8 mouse cellular contexts compared by ENCODE assay signal in the genomic region with DNA sequence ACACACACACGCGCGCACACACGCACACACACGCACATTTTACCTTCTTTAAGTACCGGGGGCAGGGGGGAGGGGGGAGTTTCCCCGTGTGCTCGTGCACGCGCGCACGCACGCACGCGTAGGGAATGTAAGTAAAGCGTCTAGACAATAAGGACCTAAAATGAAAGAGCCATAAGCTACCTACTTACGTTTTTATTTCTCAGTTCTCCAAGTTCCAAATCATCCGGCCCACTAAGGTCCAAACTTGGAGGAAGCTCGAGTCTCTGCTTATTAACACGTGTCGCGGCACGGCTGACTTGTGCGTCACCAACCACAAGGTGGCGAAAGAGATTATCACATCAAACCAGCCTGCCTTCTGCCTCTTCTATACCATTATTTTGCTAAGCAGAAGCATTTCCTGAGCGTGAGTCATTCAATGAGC. TPM values are rescaled to one million over a fixed set of nuclear protein-coding genes. Genes with fewer than 3 reads are reported as not detected.
DNase-seq lines count a peak whose midpoint lies in the region; ATAC-seq and TF ChIP-seq lines count a peak whose summit lies in the region.

No protein-coding gene starts in this region.

- ATAC-seq in heart, embryonic 13.5 days (ENCODE audit: extremely low read depth, insufficient number of reproducible peaks, low FRiP score, low TSS enrichment): no peak
- ATAC-seq in kidney, postnatal 0 days (replicated peaks; ENCODE audit: low FRiP score, low read depth): peak; percentile 51; the same call in 1 of the 2 replicates
- peak; percentile 71; the same call in 1 of the 2 replicates for ATAC-seq in liver, embryonic 11.5 days (replicated peaks; ENCODE audit: low FRiP score)
- ATAC-seq in stomach, embryonic 14.5 days (ENCODE audit: insufficient number of reproducible peaks, insufficient read depth, low FRiP score, low read depth): peak; percentile 65; the same call in 1 of the 2 replicates

- TF ChIP-seq CTCF in embryonic fibroblast, embryonic 13.5 days (IDR thresholded peaks at IDR 0.05; ENCODE audit: borderline replicate concordance, insufficient read depth, low read length): peak; percentile 80
- TF ChIP-seq CTCF in kidney, postnatal 0 days (IDR thresholded peaks at IDR 0.05; ENCODE audit: low read depth): peak; percentile 76

- no peak overlapping the region for H3ac ChIP-seq in myocyte (ENCODE audit: control insufficient read depth, insufficient read length)

- H3K79me2 ChIP-seq in myocyte (ENCODE audit: control insufficient read depth, insufficient read depth): no peaks in the 10 kb centered on the region

- H3K9me3 ChIP-seq in heart, embryonic 13.5 days: no peaks in the 10 kb centered on the region
- no peaks in the 10 kb centered on the region for H3K9me3 ChIP-seq in kidney, postnatal 0 days (replicated peaks; ENCODE audit: low read length)
- no peaks in the 10 kb centered on the region for H3K9me3 ChIP-seq in liver, embryonic 11.5 days (ENCODE audit: control insufficient read depth, low read length)
- H3K9me3 ChIP-seq in stomach, embryonic 14.5 days (ENCODE audit: control insufficient read depth, low read depth, low read length): no peaks in the 10 kb centered on the region

- H3K36me3 ChIP-seq in heart, embryonic 13.5 days: no peaks in the 10 kb centered on the region
- H3K36me3 ChIP-seq in kidney, postnatal 0 days (ENCODE audit: insufficient read depth, low read length): no peaks in the 10 kb centered on the region
- no peaks in the 10 kb centered on the region for H3K36me3 ChIP-seq in liver, embryonic 11.5 days (ENCODE audit: control insufficient read depth, insufficient read depth, low read length)
- no peaks in the 10 kb centered on the region for H3K36me3 ChIP-seq in myocyte (ENCODE audit: control insufficient read depth, insufficient read depth)
- H3K36me3 ChIP-seq in stomach, embryonic 14.5 days (ENCODE audit: control insufficient read depth, insufficient read depth, low read length): no peaks in the 10 kb centered on the region

- H3K4me3 ChIP-seq in embryonic fibroblast, embryonic 13.5 days (ENCODE audit: insufficient read depth, low read length): peak overlapping the region; percentile 57
- peak overlapping the region; percentile 60 for H3K4me3 ChIP-seq in heart, embryonic 13.5 days
- H3K4me3 ChIP-seq in kidney, postnatal 0 days (replicated peaks; ENCODE audit: low read depth, low read length): peak overlapping the region; percentile 48
- peak overlapping the region; percentile 58 for H3K4me3 ChIP-seq in liver, embryonic 11.5 days (ENCODE audit: low read depth, low read length)
- peak overlapping the region; percentile 18 for H3K4me3 ChIP-seq in myocyte
- H3K4me3 ChIP-seq in stomach, embryonic 14.5 days (ENCODE audit: low read depth, low read length): peak overlapping the region; percentile 40

- peak overlapping the region; percentile 80 for H3K9ac ChIP-seq in heart, embryonic 13.5 days
- peak overlapping the region; percentile 51; the same call in 1 of the 2 replicates for H3K9ac ChIP-seq in kidney, postnatal 0 days (ENCODE audit: low read depth, low read length)
- H3K9ac ChIP-seq in liver, embryonic 11.5 days (ENCODE audit: low read depth, low read length): peak overlapping the region; percentile 65
- H3K9ac ChIP-seq in stomach, embryonic 14.5 days (replicated peaks; ENCODE audit: low read depth, low read length): peak overlapping the region; percentile 36; the same call in 1 of the 2 replicates

- no peak for TF ChIP-seq POLR2A in embryonic fibroblast, embryonic 13.5 days (IDR thresholded peaks at IDR 0.05; ENCODE audit: low read depth, low read length)
- no peak for TF ChIP-seq POLR2A in myocyte (IDR thresholded peaks at IDR 0.05; ENCODE audit: insufficient read length, low read depth)

- no peaks in the 10 kb centered on the region for H3K27me3 ChIP-seq in heart, embryonic 13.5 days (replicated peaks)
- no peaks in the 10 kb centered on the region for H3K27me3 ChIP-seq in kidney, postnatal 0 days (ENCODE audit: insufficient read depth, low read length)
- no peaks in the 10 kb centered on the region for H3K27me3 ChIP-seq in liver, embryonic 11.5 days (replicated peaks; ENCODE audit: control insufficient read depth, insufficient read depth, low read length)
- no peaks in the 10 kb centered on the region for H3K27me3 ChIP-seq in myocyte (ENCODE audit: control insufficient read depth, insufficient read depth, insufficient read length)
- no peaks in the 10 kb centered on the region for H3K27me3 ChIP-seq in stomach, embryonic 14.5 days (ENCODE audit: control insufficient read depth, insufficient read depth, low read length)

- H3K4me1 ChIP-seq in embryonic fibroblast, embryonic 13.5 days (ENCODE audit: control insufficient read depth, insufficient read depth, low read length): no peaks in the 10 kb centered on the region
- H3K4me1 ChIP-seq in heart, embryonic 13.5 days: 0 out of 2 replicates have a peak, but pooled peaks cover 3% of the 10 kb centered on the region
- H3K4me1 ChIP-seq in kidney, postnatal 0 days (replicated peaks; ENCODE audit: insufficient read depth, low read length): no peaks in the 10 kb centered on the region
- no peaks in the 10 kb centered on the region; the same call in none of the 2 replicates for H3K4me1 ChIP-seq in liver, embryonic 11.5 days (replicated peaks; ENCODE audit: control insufficient read depth, insufficient read depth, low read length)
- no peaks in the 10 kb centered on the region for H3K4me1 ChIP-seq in stomach, embryonic 14.5 days (ENCODE audit: control insufficient read depth, insufficient read depth, low read length)

- 13% methylated on average over 26 of the region's 26 CpGs for WGBS in heart, embryonic 13.5 days
- 22% methylated on average over 26 of the region's 26 CpGs for WGBS in kidney, postnatal 0 days
- WGBS in liver, embryonic 11.5 days: 13% methylated on average over 26 of the region's 26 CpGs
- WGBS in stomach, embryonic 14.5 days: 22% methylated on average over 26 of the region's 26 CpGs

- peak overlapping the region; percentile 69 for H3K4me2 ChIP-seq in heart, embryonic 13.5 days
- peak overlapping the region; percentile 64 for H3K4me2 ChIP-seq in kidney, postnatal 0 days (ENCODE audit: low read length)
- peak overlapping the region; percentile 61 for H3K4me2 ChIP-seq in liver, embryonic 11.5 days
- H3K4me2 ChIP-seq in myocyte (ENCODE audit: low read depth): peak overlapping the region; percentile 66
- H3K4me2 ChIP-seq in stomach, embryonic 14.5 days (replicated peaks; ENCODE audit: low read depth, low read length): peak overlapping the region; percentile 42

- no peak overlapping the region for H3K27ac ChIP-seq in embryonic fibroblast, embryonic 13.5 days (ENCODE audit: insufficient read depth, low read length)
- no peak overlapping the region for H3K27ac ChIP-seq in heart, embryonic 13.5 days (replicated peaks)
- no peak overlapping the region for H3K27ac ChIP-seq in kidney, postnatal 0 days
- H3K27ac ChIP-seq in liver, embryonic 11.5 days (ENCODE audit: low read depth, low read length): no peak overlapping the region
- no peak overlapping the region for H3K27ac ChIP-seq in stomach, embryonic 14.5 days (ENCODE audit: low read length)

- peak; percentile 85 for DNase-seq in A20 (ENCODE audit: low read depth, low spot score)
- DNase-seq in adrenal gland, postnatal 25 days: peak; percentile 61
- peak; percentile 80 for DNase-seq in kidney, postnatal 0 days (ENCODE audit: low spot score)
- peak; percentile 39 for DNase-seq in liver, embryonic 11.5 days (ENCODE audit: low spot score)

TF ChIP-seq in myocyte, 11 proteins besides CTCF, POLR2A, EP300 and RAD21:
- TF ChIP-seq REST (IDR thresholded peaks at IDR 0.05; ENCODE audit: insufficient read depth, insufficient read length) (no peak), MYOD1 (IDR thresholded peaks at IDR 0.05; ENCODE audit: control insufficient read depth in 1 of 3, insufficient read length in 2 of 3, low read depth in 2 of 3) (no peak), MYOG (IDR thresholded peaks at IDR 0.05; ENCODE audit: control insufficient read depth in 1 of 3, insufficient read depth in 1 of 3, insufficient read length in 2 of 3, low read depth in 2 of 3) (no peak), CEBPB (IDR thresholded peaks at IDR 0.05; ENCODE audit: insufficient read depth, poor library complexity, severe bottlenecking) (no peak), TCF3 (IDR thresholded peaks at IDR 0.05; ENCODE audit: insufficient read length, low read depth) (no peak), TCF12 (IDR thresholded peaks at IDR 0.05; ENCODE audit: insufficient read depth, poor library complexity, severe bottlenecking) (no peak), SRF (IDR thresholded peaks at IDR 0.05; ENCODE audit: control insufficient read depth, insufficient read length, low read depth) (no peak)

RNA-seq across cellular contexts. Expression of a gene that starts 47.1 kb away (rescaled TPM):
- total RNA-seq in adrenal gland, postnatal 25 days (2021): 20.9 and 26.4 TPM in 2 replicates
- polyA plus RNA-seq in embryonic fibroblast, embryonic 13.5 days (2011; ENCODE audit: insufficient read length, low read depth, missing spikeins): 4.5 and 4.6 TPM in 2 replicates
- 0.44 and 0.56 TPM in 2 replicates for polyA plus RNA-seq in heart, embryonic 13.5 days (2015; fragmentation: Nextera tagmentation; extraction: Ambion mirVana)
- 0.70 and 0.74 TPM in 2 replicates for polyA plus RNA-seq in kidney, postnatal 0 days (2015; fragmentation: Nextera tagmentation; extraction: Ambion mirVana)
- 0.21 and 0.26 TPM in 2 replicates for polyA plus RNA-seq in liver, embryonic 11.5 days (2014; fragmentation: Nextera tagmentation; extraction: Ambion mirVana)
- 1.3 TPM for polyA plus RNA-seq in myocyte (2012; fragmentation: generic; extraction: Trizol)
- 0.45 and 0.65 TPM in 2 replicates for polyA plus RNA-seq in stomach, embryonic 14.5 days (2014; fragmentation: Nextera tagmentation; extraction: Ambion mirVana)
